Mouse (Mus musculus): ENCODE measurements around the gene Thra.

Gene Thra

DNA sequence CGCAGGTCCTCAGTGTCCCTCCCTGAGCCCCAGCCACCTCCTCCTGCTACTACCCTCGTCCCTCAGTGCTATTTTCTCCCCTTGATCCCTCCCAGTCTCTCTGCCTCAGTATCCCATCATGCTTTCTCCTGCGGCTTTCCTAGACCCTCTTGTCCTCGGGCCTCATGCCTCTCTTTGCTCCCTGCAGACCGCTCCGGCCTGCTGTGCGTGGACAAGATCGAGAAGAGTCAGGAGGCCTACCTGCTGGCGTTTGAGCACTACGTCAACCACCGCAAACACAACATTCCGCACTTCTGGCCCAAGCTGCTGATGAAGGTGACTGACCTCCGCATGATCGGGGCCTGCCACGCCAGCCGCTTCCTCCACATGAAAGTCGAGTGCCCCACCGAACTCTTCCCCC, 23.7 kb downstream of the Thra start:
- no peak for DNase-seq (ENCODE audit: extremely low spot score)

DNA sequence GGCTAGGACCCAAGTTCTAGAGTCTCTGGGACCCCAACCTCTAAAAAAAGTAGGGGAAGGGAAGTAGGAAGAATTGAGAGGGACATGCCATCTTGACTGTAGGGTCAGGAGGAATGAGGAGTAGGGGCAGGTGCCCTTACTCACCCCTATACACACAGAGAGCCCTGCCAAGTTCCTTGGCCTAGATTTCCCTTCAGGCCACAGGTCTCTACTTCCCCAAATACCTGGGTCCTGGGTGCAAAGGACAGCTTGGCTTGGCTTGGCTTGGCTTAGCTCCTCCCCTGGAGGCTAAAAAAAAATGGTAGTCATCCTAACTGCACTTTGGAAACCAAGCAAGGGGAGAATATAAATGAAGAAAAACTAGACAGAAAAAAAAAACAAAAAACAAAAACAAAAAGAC, 24.3 kb downstream of the Thra start:
- no peak for DNase-seq (ENCODE audit: extremely low spot score)

DNA sequence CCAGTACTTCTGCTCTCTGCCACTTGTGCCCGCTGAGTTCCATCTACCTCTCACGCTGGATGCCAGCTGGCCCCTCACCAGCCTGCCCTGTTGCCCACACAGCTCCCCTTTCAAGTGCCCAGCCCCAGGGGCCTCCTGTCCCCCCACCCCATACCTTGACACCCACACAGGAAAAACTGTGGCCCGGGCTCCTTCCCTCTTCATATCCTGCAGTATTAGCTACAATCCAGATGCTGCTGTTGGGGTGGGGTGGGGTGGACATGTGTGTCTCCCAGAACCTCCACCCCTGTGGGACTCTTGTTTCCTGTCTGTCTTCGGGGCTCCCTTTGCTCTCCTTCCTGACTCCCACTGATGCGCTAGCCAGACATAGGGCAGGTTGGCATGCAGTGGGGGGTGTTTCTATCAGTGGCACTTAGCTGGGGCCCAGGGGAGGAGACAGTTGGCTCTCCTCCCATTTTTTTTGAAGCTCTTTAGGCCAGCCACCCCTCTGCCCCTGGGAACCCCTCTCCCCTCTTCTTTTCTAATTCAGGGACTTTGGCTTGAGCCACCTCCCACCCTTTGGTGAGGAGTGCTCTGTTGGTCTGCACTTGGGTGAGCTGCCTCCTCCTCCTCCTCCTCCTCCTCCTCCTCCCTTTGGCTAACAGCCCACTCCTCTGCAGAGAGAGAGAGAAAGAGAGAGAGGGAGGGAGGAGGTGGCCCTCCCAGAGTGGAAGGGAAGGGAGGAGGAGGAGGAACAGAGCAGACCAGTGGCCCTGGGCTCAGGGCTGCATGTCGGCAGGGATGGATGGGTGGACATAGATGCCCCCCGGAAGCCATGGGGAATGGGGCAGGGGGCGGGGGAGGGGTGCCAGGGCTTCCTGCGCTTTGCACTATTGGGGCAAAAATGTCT, 25.2 kb downstream of the Thra start:
- DNase-seq (ENCODE audit: extremely low spot score): no peak

DNA sequence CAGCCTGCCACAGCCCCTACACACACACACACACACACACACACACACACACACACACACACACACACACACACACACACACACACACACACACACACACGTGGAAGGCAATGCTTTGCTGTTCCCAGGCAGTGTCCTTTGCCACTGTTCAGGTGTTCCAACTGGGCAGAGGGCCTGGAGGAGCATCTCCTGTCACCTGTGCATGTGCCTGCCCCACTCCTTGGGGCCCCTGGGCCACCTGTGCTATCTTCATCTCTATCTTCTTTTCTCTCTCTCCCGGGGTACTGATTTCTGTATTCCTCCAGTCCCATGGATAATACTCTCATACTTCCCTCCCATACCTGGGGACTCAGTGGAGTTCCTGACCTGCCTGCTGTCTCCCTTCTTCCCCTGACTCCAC, 25.9 kb downstream of the Thra start:
- no peak for DNase-seq (ENCODE audit: extremely low spot score)

DNA sequence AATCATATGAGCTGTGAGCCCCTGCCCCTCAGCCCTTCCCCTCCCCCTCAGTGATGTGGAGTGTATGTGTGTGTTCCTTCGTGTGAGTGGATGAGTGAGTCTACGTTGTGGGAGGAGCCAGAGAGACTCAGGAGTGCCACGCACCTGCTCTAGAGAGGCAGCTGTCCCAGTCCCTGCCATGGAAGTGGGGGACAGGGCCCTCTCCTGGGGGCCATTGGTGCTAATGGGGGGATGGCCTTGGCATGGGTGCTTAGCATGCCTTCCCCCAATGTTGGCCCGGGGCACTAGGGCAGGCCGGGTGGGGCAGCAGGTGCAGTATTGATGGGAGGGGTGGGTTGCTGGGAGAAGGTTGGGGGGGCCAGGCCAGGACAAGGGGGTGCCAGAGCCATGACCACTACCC, 26.4 kb downstream of the Thra start:
- DNase-seq (ENCODE audit: extremely low spot score): no peak

DNA sequence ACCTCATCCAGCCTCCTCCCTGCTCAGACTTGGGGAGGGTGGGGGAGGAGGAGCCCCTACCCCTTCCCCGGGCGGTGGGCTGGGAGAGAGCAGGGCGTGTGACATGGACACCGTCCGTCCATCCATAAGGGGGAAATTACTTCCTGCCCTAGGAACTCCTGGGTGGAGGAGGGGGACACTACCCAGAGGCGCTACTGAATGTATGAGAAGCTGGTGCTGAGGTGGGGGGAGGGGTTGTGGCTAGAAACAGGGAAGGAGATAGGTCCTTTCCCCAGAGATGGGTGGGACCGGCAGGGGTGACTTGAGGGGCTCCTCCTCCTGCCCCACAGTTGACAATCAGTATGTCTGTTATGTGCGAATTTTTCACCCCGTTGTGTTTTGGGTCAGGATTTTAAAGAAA, 26.8 kb downstream of the Thra start:
- peak; percentile 60 for DNase-seq (ENCODE audit: extremely low spot score)

DNA sequence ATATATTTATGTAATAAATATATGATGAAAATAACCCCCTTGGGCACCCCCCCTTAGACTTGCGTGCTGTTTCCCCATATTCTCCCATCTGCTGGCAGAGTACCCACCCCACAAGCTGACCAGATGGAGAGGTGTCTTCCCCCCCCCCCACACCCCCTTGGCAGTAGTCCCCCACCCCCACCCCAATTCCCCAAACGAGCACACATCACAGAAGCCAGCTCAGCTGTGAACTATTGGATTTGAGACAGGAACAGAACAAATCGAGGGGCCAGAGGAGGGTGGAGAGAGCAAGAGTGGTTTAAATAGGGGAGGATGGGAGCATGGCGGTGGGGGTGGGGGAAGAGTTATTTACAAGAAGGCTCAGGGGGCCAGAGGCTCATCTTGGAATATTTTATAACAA, 27.3 kb downstream of the Thra start:
- DNase-seq (ENCODE audit: extremely low spot score): no peak

DNA sequence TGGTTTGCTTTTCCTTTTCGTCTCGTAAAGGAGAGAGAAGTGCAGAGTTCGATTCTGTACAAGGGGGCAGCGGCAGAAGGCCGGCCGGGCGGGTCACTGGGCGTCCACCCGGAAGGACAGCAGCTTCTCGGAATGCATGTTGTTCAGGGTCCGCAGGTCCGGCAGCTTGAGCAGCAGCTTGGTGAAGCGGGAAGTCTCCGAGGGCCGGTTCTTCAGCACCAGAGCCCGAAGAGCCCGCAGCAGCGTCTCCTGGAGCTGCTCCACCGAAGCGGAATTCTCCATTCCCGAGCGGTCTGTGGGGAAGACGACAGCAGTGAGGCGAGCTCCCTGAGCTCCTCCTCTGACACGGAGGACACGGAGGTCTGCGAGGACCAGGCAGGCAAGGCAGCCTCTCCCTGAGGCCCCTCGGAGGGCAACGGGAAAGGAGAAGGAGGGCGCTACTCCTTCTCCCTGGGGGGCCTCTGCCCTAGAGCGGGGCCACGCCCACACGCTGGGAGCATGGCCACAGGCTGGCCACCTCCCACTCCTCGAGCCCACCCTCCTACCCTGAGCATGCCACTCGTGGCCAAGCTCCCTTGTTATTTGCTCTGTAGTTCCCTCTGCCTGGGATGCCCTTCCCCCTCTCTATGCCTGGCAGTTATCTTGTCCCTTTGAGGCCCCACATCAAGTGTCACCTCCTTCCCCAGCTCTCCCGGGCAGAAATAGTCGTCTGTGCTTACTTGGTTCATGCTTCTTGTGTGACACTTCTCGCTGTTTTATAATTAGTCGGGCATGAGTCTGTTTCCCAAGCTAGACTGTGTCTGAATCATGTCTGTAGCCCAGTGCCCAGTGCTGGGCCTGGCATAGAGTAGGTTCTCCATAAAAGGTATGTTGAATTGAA, 27.9 kb downstream of the Thra start:
- DNase-seq (ENCODE audit: extremely low spot score): peak; percentile 43

DNA sequence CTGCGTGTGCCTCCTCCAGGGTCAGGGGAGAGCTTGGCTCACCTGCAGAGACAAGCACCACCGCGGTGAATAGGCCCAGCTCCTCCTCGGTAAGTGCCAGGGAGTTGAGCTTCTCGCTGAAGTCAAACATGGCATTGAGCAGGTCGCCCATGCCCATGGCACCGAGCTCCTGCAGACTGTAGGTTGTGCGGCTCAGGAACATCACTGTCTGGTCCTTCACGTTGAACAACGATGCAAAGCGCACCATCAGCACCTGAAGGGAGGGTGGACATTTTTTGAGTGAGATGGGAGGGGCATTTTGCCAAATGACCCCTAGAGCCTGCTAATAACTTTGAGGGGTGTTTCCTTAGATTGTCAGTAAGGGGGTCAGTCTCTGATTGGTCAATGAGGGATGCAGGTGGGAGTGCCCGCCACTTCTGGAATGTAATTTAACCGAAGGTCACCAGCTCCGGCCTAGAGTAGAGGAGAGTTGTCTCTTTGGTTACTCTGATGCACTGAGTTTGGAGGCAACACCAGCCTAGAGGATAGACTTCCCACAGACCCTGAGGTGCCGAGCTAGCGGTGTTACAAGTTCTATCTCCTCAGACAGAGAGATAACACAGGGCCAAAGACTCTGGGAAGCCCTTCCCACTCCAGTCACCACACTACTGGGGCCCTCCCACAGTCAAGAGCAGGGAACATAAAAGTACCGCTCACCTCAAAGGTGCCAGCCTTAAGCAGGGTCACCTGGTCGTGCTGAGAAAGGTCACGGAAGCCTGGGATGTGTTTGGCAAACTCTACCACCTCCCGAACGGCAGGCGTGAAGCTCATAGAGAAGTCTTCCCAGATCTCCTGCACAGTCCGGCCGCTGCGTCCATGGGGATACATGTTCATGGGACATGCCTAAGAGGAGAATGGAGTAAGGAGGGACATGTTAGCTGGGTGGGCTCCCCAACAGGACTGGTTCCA, 28.8 kb downstream of the Thra start:
- no peak for DNase-seq (ENCODE audit: extremely low spot score)

DNA sequence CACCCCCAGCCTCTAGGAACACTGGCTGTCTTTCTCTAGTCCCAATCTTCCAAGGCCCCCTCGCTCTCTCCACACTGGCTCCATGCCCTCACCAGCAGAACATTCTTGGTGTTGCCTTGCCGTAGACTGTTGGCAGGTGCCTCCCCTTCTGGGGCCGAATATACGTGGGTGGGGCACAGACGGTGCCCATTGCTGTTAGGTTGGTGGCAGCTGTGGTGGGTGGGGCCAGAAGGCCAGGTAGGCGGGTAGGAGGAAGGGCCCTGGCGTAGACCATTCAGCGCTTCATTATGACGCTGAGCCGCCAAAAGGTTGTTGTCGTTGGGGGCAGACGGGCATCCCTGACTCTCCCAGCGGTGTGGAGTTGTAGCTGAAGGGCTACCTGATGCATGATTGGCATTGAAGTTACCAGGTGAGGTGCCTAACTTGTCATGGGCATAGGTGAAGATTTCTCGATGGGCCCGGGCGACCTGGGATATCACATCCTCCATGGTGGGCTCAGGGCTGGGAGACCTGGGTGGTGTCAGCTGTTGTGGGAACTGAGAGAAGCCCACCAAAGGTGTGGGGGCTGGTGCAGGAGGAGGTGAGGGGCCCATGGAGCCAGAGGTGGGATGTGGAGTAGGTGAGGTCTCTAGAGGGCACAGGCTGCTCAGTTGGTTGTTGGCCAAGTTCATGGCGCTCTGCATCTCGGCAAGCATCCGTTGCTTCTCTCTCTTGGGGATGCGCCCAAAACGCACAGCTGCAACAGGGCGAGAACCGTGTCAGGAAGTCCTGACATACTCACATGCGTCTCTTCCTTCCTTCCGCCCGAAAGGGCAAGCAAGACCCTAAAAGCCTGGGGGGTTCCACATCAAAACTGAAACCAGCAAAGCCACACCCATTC, 29.9 kb downstream of the Thra start:
- DNase-seq (ENCODE audit: extremely low spot score): no peak

DNA sequence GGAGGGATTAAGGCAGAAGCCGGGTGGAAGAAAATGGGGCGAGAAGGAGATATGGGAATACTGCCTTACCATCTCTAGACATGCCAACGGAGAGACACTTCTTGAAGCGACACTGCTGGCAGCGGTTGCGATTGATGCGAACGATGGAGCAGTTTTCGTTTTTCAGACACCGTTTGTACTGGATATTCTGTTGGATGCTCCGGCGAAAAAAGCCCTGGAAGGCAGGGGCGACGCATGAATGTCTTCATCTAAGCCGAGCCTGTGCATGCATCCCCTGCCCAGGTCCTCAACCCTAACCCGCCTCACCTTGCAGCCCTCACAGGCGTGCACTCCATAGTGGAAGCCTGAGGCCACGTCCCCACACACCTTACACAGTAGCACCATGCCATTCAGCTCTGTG, 30.7 kb downstream of the Thra start:
- no peak for DNase-seq (ENCODE audit: extremely low spot score)

DNA sequence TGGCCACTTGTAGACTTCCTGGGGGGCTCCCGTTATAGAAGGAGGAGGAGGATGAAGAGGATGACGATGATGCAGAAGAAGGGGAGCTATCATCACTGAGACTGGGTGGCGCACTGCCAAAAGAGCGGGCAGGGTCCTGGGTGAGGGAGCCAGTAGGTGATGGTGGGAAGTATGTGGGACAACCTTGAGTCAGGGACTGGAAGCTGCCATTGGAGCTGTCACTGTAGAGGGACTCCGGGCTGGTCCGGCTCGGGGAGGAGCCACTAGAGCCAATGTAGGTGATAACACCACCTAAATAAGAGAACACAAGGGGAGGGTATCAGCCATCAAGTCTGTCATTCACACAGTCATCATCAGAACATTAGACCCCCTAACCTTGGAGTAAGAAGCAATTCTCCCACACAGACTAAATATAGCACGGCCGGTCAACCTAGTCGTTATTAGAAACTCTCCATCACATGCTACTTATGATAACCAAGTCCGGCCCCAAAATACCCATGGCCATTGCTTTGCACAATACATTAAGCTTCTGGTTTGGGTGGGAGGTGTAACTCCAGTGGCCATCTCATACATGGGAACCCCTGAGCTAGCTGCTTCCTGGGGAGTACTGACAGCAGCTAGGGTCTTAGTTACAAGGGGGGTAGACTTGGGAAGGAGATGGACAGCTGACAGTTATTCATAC, 31.5 kb downstream of the Thra start:
- DNase-seq (ENCODE audit: extremely low spot score): no peak

DNA sequence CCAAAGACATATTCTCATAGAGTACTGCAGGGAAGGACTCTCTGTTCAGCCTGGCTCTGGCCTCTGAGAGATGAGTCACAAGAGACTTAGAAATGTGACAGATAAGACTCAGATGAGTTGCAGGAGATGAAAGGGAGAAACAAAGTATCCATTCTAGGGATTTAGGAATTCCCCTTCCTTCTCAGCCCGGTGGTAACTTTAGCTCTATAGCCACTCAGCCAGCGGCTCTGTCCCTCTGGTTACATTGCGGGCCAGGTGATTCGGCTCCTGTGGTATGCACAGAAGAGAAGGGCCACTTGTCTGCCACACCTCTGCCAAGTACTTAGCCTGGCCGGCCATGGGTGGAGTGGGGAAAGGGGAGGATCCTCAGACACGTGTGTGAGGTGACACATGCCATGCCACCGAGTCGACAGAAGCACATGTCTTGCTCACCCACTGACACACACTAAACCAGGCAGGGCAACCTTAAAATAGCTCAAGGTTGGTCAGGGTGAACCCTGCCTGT, 32.3 kb downstream of the Thra start:
- DNase-seq (ENCODE audit: extremely low spot score): no peak

DNA sequence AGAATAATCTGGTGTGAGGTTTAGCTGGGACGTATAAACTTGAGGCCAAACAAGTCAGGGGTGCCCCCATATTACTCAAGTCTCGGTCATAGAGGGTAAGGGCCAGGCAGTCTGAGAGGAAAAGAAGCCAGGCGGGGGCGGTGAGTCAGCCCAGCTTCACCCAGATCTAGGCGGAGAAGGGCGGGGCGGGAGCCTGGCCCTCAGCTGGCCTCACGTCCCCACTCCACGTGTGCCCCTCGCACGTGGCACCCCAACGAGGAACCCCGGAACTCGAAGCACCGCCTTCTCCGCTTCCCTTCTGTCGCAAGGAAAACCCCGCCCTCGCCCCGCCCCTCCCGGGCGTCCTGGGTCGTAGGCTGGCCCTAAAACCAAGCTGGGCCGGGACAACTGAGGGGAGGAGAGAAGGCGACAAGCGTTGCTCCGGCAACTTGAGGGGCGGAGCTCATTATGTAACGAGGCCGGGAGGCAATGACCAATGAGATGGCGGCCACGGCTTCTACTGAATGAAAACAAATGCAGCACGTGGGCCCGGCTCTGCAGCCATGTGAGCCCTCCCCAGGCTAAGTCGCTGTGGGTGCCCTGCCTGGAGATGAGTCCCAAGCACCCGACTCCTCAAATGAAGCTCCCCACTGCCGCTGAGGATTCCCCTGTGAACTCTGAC, 33.3 kb downstream of the Thra start:
- peak; percentile 94 for DNase-seq (ENCODE audit: extremely low spot score)

DNA sequence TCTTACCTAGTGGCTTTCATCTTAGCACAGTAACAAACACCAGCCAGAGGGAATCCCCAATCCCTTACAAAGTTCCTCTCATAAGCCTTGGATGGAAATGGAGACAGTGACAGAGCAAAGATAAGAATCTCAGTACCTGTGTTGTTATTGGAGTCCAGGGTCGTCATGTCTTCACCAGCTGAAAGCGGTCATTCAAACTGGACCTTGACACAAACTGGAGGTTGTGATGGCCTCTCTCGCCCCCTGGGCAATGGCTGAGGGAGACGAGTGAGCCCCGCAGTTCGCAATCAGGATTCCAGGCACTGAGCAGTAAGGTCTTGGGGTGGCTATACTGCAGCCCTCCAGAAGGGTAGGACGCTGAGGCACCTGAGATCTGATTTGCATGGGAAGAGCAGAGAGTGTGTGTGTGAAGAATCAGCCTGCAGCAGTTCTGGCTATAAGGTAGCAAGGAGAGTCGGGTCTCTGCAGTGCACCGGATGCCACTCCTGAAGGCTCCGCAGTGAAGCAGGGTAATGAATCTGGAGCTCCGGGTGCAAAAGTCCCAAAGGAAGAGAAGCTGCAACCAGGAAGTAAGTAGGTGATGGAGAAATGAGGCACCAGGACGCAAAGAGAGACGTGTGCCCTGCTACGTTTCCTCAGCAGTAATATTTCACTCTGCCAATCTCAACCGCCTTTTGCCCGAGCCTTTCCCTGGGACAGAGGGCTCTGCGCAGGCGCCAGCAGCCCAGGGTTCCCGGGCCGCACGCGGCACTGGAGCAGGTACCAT, 34.3 kb downstream of the Thra start, which contains the start of gene Nr1d1:
Gene Nr1d1 (minus strand): TSS at position 752 of the 766 bp plus-strand sequence.
- DNase-seq (ENCODE audit: extremely low spot score): no peak

DNA sequence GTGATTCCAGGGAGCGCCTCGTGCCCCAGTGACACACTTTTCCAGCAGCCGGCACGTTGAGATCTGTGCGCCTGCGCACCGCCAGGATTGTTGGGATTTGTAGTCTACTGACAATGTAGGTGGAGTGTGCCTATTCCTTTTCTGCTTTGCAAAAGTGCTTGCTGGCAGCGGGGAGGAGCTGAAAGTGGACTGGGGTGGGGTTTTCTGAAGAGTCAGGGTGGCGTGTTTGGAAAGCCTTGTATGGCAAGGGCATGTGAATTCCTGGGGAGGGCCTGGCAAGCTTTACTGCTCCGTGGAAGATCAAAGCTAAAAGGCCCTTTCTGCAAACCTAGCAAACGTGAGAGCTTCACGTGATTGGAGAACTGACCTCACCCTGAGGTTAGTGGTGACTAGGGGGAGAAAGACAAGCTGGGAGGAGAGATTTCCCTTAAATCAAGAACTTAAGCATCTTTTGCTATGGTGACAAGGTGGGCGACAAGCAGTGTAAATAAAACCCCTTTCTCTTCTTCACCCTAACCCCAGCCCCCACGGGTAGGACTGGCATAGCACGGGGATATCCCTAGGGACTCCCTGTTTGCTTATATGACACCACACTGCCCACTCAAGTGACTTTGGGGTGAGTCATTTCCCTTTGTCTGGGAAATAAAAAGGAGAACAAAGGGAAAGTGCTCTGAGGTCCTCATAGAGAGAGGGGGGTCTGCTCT, 35.1 kb downstream of the Thra start:
- peak; percentile 94 for DNase-seq (ENCODE audit: extremely low spot score)

DNA sequence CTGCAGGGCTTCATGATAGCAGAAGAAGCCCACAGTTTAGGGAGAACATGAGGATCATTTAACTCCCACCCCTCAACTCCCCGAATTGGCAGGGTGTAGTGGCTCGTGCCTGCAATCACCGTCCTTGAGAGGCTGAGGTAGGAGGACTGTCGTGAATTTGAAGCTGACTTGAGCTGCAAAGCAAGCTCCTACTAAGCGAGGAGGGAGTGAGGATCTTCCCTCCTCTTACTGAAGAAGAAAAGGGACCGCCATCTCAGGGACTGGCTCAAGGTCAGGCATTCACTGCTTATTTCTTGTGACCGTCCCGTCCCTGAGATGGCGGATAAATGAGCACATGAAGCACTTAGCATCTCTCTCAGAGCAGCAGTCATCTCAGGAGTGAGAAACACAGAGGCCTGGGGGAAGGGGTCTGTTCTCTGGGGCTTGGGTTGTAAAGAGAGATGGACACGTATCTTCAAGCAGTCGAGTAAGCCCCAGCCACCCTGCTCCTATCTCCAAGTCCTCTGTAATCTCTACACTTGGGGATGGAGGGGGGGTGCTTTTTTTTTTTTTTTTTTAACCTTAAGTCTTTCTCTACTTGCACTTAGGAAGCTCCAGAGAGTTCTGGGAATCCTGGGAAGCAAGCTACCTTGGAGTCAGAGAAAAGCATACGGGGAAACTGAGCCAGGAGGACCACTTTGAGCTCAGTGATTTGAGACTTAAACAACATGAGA, 35.8 kb downstream of the Thra start:
- DNase-seq (ENCODE audit: extremely low spot score): no peak
